Mouse (Mus musculus) fibroblast of lung, adult 2 months (primary cell): ENCODE results near the gene Slc35f4.
"Not testable (repeated sequence)": the region's sequence is repeated elsewhere in the genome, so short reads cannot be mapped to it uniquely, and the experiment has no call there.

Experiments
- DNase-seq: peaks from one replicate; pipeline ENCODE4 v3.0.0-alpha.2; 2011; ENCODE audit warnings: low read depth

Slc35f4 gene

DNA sequence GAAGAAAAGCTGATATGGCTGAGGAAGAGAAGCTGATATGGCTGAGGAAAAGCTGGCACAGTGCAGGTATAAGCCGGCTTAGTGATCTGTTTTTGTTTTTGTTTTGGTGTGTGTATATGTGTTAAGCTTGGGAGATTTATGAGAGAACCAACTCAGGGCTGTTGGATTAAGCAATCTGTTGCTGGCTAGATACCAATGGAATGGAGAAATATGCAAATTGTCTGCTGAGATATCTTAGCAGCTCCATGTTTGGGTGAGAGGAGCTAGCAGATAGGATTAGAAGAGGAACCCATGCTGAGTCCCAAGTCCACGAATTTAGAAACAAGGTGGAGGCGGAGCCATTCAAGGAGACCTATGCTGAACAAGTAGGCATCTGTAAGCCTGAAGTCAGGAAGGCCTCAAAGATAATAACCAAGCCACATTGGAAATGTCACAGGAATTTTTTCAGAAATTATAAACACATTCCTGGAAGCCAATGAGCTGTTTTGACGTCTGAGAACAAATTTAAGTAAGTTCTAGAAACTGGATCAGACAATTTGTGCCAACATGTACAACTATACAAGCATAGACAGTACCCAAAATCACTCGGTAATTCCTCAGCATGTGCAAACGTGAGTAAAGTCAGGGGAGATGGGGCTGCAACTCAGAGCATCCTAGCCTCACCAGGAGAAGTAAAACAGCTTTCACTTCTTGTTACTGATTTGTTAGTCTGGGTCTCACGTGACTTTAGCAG lies 177.5 kb downstream of the Slc35f4 start:
- no peak for DNase-seq

DNA sequence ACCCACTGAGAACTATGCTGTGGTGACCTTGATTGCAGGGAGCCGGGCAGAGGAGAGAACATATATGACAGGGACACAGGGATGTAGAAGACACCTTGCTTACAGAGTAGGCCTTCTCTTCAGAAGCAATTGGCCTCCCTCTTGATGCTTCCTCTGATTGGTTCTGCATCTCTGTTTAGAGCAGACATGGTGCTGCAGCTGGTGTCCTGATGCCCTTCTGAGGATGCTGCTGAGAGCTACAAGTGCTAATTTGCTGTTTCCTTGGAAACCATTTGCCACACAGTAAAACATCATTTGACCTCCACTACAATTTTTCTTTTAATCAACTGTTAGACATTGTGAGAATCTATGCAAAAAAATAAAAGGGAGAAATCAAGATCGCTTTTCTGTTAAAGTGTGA lies 180.0 kb downstream of the Slc35f4 start:
- DNase-seq: no peak

DNA sequence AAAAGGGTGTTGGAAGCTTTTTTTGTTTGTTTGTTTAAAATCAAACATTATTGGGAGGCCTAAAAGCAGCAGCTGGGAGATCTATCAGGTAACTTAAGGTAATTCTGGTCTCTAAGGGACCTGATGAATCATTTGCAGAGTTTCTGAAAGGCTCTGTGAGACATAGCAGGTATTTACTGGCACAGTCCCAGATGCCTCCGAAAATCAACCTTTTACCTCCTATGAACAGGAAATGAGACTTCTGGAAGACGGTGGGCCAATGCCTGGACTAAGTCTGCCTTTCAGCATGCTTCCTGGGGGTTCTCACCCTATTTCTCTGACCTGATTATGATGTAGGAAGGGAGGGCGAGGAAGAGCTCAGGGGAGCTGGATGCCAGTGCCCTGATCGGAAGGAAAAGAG lies 188.8 kb downstream of the Slc35f4 start:
- DNase-seq: no peak

DNA sequence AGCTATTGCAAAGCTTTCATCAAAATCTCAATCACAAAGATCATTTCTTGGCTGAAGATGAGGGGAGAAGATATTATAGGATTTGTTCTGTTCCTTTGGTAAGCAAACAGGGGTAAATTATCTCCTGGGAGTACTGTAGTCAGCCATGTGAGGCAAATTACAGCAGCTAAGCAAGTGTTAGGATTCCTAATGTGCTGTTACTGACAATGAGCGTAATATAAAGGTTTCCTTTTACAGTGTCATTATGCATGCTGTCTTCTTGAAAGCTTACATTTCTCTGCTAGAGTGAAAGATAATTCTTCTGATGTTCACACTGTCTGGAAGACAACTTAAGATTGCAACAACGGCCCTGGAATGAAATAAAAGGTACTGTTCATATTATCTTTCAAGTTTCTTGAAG lies 192.0 kb downstream of the Slc35f4 start:
- DNase-seq: no peak

DNA sequence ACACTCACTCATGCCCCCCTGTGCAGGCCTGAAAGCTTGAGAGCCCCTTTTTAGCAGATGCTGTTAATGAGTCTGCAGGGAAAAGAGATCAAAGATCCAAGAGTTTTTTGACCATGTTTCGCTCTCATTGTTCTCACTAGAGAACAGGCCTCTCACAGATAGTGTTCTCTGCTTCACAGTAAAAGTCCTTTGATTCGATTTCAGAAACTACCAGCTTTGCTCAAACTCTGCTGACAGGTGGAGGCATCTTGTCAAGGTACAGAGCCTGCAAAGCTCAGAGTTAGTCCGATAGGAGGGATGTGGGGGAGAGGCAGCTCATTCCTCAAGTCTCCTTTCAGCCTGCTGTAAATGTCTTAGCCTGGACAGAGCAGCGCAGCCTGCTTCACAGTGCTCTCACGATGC lies 209.4 kb downstream of the Slc35f4 start:
- DNase-seq: no peak

DNA sequence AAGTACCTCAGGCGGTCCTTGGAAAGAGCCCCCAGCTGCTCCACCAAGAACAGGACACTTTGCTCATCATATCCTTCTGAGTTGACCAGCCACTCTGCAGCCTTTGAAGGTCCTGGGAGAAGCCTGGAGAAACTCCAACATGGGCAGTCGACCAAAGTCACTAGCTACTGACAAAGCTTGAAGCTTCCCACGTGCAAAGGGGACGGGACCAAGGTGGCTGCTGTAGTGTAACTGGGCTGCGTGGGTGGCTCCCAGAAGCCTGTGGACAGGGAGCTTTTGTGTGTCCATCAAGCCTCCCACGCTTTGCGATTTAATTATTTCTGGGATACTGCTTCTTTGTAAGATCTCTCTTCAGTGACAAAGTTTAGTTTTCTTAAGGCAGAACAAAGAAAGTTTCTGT lies 211.9 kb downstream of the Slc35f4 start:
- no peak for DNase-seq

DNA sequence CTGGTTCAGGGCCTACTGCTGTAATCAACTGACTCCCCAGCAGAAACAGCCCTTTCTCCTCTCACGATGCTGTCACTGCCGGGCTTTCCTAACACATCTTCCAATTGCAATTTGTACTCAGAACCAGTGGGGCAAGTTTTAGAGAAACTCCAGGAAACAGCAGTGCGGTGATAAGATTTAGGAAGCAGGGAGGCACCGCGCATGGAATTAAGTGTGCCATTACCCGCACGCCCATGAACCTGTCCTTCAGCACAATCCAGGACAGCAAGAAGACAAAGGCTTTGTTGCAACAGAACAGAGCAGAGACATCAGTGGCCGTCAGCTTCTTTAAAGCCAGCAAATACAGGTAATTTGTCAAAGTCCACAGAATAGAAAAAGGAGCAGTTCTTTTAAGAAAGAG lies 212.5 kb downstream of the Slc35f4 start:
- DNase-seq: no peak

DNA sequence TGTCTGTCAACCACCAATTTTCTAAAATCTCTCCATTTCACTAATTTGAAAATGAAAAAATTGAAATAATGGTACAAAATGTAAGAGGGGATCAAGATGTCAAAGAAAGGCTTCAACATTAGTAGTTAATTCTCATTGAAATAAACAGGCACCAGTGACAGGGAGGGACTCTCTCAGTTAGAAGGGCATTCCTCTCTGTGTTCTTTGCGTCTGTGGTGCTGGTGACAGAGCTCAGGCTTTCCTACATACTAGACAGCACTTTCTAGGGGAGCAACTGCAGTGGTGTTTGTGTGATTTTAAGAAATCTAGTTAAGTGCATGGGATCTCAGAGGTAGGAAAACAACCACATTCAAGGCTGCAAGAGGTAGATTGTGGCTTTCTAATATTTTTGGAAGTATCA lies 214.3 kb downstream of the Slc35f4 start:
- no peak for DNase-seq

DNA sequence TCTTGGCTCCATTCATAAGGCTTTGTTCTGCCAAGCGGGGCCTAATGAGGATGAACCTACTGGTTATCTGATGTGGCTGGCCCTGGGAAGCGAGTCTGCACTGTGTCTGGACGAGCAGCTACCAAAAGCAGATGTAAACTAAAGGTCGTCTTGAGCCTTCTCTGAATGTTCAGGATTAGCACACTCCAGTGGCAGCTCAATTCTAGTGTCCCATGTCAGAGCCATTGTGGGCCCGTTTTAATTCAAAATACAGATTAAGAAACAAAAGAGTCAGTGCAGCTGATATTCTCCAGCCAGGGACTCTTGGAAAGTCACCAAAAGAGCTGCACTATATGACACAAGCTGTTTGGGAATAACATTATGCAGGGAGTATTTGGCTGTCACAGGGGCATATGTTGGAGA lies 214.8 kb downstream of the Slc35f4 start:
- DNase-seq: no peak

DNA sequence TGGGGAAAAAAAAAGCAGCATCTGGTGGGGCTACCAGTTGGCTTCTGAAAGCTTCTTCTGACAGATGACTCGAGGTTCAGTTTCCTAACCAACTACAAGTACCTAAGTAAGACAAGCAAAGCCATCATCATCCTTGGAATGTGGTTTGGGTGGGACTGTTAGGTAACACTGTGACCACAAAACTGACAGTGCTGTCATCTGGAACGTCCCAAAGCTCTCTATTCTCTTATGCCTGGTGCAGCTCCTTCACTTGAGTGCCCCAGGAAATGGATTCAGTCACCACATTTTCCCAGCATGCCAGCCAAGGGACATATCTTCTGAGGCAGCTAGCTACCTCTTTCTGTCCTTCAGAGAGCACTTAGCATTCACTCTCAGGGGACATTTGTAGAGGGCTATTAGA lies 216.2 kb downstream of the Slc35f4 start:
- DNase-seq: no peak

DNA sequence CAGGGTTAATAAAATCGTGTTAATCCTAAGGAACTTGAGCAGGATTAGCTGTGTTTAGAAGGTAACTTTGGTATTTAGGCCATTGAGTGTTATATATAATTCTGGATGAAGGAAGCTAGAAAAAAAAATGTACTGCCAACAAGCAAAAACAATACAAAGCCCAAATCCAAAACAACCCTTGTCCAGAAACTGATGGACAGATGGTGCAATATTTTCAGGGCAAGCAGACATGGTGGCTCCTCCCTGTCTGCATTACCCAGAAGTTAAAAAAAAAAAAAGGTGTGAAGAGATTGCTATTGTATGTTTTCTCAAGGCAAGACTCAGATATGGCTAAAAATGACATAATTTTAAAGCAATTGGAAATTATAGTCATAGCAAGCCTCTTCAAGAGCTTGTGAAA lies 217.3 kb downstream of the Slc35f4 start:
- DNase-seq: no peak

DNA sequence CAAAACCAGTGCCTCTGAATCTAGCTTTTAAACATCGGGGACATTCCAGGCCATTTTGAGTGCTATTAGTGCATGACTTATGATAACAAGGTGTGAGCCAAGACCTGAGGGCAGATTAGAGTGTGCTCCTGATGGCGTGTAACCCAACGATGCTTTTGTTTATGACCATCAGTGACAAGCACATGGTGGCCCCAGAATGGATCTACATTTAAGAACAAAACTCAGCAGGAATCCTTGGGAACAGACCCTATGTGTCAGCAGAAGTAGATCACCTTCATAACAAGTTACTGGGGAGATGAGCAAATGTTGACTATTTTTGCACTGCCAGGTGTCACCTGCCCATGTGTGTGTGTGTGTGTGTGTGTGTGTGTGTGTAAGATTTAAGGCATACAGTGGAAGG lies 218.0 kb downstream of the Slc35f4 start:
- DNase-seq: no peak

DNA sequence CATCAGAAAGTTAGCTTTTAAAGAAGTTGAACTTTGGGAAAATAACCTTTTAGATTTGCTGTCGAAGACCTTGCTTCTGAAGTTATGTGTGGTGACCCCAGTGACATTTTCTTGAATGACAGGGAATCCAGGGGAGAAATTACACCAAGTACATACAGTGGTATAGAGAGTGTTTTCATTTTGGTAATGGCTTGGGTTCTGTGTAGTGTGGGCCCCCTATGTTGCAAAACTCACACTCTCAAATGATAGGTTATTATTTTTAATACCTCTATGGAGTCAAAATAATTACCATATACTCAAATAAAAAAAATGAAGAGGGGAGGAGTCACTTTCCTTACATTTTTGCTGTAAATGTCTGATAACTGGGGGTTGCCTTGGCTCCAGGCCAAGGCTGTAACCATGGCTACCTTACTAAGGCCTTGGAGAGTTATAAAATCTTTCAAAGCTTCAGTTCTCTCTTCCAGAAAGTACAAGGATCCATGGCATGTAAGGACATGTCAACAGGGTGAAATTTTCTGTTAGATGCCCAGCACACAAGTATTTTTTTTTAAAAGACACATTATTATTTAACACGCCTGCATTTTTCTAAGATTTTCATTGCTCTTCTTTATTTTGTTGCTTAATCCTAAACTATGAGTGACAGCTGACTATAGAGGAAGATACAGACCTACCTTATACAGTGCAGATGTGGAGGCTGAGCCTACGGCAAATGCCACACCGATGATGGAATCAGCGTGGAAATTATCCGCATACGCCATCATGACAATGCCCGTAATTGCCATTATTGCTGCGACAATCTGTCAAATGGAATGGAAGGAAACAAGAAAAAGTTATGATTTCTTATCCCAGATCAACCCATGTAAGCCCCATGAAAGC lies 220.1 kb downstream of the Slc35f4 start:
- no peak for DNase-seq

DNA sequence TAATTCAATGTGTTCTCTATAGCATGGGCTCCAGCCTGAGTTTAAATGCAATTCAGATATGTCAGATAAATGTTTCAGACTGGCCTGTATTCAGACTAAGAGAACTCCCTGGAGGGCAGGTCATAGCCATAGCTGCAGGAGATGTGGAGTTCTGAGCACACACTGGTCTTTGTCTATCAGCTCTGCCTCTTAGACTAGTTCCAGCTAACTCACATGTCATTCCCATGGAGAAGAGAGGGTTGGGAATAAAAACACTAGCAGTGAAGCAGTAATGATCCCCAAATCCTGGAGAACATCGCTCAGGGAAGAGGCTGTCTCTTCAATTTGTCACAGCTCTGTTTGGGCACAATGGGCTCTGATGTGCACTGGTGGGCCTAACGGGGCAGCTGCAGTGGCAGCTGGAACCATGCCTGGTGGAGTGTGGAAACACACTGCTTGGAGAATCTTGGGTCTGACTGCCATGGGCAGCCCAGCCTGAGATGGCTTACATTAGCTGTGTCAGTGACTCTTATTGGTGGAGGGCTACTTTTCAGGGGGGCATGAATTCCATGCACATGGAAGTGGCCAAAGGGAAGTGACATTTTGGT lies 223.5 kb downstream of the Slc35f4 start:
- DNase-seq: no peak

DNA sequence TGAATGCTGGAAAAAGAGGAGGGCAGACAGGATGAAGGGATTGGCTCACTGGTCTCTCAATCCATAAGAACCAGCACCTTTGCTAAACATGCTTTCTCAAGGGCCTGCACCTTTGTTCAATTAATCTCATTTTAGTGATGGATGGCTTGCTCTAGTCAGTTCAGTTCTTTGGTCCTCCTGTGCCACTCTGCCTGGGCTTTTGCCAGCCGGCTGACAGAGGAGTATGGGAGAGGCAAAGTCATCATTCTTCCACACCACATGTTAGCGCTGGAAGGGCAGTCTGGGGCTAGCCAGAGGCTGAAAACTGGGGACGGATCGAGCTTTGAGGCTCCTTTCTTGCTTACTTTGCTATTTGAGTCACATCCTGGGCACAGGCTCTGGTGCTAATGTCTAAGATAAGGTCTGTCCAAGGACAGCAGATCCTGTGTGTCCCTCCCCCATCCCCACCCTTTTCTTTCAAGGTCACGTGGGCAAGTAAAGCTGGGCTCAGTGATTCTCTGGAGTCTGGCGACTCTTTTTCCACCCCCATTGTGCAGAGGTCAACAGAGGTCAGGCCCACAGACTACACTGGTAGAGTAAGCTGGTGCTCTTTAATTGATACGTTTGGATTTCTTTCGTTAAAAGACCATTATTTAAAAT lies 224.7 kb downstream of the Slc35f4 start:
- no peak for DNase-seq

DNA sequence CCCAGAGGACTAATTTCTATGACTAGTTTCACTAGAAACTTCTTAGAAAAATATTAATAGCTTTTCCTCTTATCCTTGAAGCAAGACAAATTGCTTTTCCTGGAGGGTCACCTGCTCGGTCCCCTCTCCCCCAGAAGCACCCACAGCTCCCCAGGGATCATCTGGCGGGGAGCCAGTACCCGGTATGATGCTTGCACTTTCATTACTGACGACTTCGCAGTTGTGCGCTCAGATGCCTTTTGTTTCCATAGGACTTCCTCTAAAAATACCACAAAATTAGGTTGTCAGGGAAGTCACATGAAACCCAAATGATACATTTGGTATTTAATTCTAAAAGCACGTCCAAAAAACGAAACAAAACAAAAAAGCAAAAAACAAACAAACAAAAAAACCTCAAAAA lies 225.5 kb downstream of the Slc35f4 start:
- no peak for DNase-seq

DNA sequence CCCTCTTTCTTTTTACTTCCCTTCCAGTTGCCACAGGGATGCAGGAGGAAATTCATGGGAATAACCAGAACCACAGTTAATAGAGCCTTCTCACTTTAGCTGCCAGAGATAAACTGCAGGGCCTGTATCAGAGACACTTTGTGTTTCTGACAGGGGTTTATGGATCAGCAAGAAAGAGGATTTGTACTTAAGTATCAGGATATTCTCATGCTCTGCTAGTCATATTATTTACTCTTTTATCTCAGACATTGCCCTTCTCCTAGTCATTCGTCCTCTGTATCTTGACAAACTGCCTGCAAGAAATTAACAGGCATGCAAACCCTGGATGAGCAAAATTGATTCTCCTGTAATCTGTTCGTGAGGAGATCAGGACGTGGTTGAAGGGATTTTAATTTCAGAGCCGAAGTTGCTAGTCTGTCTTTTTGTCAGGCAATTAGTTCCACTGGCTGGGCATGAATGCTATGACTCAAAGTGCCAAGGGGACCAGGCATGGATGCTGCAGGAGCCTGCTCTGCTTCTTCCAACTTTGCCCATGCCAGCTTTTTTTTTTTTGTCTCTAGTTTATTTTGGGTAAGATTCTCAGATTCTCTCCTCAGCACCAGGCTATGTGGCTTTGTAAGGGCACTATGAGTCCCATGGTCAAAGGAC lies 231.9 kb downstream of the Slc35f4 start:
- DNase-seq: no peak

DNA sequence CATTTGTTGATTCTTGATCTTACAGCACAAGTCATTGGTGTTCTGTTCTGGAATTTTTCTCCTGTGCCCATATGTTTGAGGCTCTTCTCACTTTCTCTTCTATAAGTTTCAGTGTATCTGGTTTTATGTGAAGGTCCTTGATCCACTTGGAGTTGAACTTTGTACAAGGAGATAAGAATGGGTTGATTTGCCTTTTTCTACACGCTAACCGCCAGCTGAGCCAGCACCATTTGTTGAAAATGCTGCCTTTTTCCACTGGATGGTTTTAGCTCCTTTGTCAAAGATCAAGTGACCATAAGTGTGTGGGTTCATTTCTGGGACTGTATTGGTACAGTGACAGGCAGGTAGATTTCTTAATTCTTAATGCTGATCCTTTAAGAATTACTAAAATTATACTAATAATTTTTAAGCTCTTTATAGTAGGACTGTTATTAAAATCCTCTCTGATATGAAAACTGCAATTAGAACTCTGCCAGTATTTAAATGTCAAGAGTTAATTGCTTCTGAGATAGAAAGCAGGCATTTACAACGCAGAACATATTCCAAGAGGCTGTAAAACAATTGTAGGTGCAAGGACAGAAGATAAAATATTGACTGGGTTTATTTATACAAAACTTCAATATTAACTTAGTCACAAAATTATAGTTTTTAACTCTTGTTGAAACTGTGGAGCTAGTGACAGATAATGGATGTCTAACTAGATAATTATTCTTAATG lies 235.7 kb downstream of the Slc35f4 start:
- DNase-seq: no peak

DNA sequence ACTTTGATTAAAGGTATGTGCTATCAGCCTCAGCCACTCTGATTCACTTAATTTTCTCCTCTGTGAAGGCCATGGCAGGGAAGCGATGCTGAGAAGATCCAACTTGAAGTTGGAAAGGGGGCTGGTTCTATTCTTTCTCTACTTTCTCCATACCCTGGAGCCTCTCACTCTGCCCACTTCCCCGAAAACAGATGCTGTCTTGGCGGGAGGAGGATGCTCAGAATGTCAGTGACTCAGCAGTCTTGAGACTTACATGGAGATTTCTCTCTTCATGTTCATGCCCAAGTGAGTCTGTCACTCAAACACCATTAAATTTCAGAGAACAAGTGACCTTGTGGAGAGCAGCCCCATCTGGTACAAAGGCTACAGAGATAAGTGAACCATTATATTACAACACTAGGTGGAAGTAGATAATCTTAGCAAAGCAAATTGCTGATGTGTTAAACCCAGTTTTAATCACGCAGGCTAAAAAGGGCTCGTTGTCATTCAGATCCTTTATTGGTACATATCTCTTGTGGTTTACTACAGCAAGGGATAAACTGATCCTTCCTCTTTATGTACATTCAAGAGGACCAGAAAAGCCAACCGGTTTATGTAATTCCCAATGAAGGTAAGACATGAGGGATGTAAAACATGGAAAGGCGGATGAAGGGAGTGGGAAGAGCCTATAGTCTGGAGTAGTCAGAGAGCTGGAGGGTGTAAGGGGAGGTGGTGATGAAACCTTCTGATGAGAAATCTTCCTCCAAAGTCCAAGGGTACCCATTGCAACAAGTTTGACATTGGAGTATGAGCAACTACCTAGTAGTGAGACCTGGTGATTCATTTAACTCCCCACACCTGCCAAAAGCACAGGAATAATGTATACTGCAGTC lies 241.8 kb downstream of the Slc35f4 start:
- no peak for DNase-seq

DNA sequence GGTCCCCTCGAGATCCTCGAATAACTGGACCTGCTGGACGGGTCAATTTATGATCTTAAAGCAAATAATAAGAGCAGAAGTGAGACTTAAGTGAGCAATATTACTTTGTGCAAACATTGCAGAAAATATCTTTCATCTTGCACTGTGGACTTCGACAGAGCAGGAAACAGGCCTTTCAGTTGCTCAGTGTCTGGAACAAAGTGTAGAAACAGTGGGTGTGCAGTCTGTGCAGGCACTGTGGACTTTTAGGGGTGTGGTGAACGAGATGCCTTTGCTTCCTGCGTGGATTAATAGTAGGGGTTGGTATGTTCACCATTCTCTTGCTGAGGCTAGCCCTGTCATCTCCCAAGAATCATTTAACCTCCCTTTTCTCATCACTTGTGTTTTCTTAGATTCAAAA lies 247.0 kb downstream of the Slc35f4 start:
- no peak for DNase-seq

DNA sequence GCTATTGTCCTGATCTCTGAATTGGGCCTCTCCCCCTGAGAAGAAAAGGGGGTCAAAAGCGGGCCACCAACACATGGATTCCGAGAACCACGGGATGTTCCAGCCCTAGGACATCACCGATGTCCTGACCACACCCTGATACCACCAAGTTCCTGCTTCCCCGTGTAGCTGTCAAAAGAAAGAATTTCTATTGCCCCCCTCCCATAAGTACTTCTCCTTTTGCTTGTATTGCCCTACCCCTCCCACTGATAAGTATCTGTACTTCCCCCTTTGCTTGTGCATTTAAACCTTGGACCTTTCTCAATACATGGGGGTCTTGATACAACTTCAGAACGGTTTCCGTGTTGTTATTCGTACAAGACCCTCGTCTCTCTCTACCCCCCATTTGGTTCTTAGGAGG lies 247.4 kb downstream of the Slc35f4 start:
- not testable (repeated sequence) for DNase-seq
